Mouse (Mus musculus) heart, adult 18-20 months (tissue): Measurements from ENCODE around the gene Btbd11. TPM values are rescaled to one million over a fixed set of nuclear protein-coding genes. Genes with fewer than 3 reads are reported as not detected.

Experiments
- DNase-seq, 2 experiments: peaks; one replicate each; pipeline ENCODE4 v3.0.0; 2021 to 2022; ENCODE audit warnings: mixed read lengths in 1 of 2
- total RNA-seq, 2 experiments: library from RNA; stranded (reverse); gene quantifications; 2 replicates each; pipeline ENCODE4 v1.2.3; 2021

Gene Btbd11
- total RNA-seq, 2 experiments from 2014 or later: 3.2 to 4.8 TPM

DNA sequence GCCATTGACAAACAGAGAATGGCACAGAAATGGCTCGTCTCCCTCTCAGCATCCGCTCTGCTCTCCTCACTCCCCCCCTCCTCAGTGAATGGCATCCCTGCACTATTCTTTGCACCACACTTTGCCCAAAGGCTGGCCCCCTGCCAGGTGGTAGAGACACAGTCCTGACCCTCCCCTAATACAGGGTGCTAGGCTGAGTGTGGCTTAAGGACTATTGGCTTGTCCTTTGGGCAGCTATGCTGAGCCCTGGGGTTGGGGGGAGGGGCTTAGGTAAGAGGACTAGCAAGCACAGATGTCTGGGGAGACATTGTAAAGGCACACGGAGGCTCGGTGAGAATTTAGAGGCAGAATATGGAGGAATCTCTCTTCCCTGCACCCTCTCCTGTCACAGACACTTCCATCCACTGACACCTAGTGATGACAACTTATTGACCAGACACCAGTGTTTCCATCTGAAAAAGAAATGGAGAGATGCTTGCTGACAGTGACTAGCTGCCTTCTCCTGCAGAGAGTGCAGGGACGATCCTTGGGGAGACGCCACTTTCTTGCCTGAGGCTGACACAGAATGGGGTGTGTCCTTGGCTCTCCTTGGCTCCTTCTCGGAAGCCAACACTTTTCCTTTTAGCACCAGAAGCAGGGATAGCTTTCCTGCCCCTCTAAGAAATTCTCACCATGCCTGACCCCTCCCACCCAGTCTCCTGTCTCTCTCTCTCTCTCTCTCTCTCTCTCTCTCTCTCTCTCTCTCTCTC is 138.8 kb downstream of the Btbd11 start:
- no peak for DNase-seq

- no peak for DNase-seq
These were observed 140.0 kb downstream of the Btbd11 start for GRCm38 (mm10) chr10:85526657-85527056.

GRCm38 (mm10) chr10:85527722-85528121 is 141.1 kb downstream of the Btbd11 start:
- DNase-seq: no peak

- DNase-seq: no peak
These were observed 146.6 kb downstream of the Btbd11 start for GRCm38 (mm10) chr10:85533192-85533710.

DNA sequence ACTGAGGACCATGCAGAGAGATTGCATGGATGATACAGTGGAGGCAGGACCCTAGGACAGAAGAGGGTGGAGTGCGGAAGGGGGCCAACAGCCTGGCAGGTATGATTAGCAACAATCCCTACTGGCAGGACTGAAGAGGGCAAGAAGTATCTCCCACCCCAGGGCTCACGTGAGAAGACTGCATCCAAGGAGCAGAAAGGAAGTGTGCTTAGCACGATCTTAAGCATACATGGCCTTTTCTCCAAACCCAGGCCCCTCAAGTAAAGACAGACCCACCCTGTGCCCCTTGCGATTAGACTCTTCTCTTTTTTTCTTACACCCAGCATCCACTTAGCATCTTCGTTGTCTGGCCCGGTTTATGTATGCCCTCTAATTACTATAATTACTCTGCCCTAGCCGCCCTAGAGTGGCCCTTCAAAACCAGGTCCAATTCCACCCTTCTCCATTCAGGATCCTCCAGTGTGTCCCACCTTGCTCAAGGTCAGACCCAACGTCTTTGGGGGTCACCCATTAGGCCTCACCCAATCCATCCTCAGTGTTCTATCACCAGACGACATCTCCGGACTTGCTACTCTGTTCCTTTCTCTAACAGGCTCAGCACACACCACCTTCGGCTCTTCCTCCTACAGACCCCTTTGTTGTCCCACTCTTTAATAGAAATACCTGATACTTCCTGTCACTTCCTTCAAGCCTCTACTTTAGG is 151.6 kb downstream of the Btbd11 start:
- no peak for DNase-seq

- DNase-seq: no peak
These were observed 153.0 kb downstream of the Btbd11 start for GRCm38 (mm10) chr10:85539510-85540120.

DNA sequence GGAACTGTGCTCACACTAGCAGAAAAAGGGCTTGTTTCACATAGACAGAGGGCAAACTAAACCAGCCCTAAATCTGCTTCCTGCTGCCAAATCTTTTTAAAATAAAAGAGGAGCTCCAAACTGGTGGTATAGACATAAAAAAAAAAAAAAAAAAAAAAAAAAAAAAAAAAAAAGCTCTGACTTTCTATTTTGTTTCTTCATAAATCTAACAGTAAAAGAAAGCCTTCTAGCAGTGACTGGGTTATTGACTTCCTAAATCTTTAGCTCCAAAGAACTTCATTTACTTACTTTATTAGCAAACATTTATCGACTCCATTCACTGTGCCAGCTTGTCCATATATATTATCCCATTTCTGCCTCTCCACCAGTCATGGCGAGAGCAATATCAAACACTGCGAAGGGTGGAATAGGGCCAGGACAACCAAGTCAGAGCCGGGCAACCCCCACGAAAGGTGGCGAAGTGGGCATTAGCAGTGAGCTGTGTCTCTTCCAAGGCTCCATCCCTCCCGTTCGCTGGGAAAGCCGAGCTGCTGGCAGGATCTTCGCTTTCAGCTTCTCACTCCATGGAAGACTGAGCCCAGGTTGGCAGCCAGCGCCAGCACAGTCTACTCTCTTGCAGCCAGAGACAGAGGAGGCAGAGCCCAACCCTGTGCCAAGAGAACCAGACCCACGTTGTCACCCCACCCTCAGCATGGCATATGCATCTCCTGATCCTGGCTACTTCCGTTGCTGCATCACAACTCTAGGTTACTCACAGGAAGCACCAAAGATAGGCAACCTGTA is 153.9 kb downstream of the Btbd11 start:
- DNase-seq: no peak

- no peak for DNase-seq
These were observed 154.9 kb downstream of the Btbd11 start for GRCm38 (mm10) chr10:85541481-85541880.

- no peak for DNase-seq
These were observed 155.4 kb downstream of the Btbd11 start for GRCm38 (mm10) chr10:85541892-85542630.

GRCm38 (mm10) chr10:85543281-85543680 is 156.7 kb downstream of the Btbd11 start:
- no peak for DNase-seq

- DNase-seq: no peak
These were observed 158.4 kb downstream of the Btbd11 start for GRCm38 (mm10) chr10:85544991-85545390.

GRCm38 (mm10) chr10:85555193-85555592 is 168.6 kb downstream of the Btbd11 start:
- DNase-seq: no peak

GRCm38 (mm10) chr10:85561418-85561817 is 174.8 kb downstream of the Btbd11 start:
- DNase-seq: no peak

DNA sequence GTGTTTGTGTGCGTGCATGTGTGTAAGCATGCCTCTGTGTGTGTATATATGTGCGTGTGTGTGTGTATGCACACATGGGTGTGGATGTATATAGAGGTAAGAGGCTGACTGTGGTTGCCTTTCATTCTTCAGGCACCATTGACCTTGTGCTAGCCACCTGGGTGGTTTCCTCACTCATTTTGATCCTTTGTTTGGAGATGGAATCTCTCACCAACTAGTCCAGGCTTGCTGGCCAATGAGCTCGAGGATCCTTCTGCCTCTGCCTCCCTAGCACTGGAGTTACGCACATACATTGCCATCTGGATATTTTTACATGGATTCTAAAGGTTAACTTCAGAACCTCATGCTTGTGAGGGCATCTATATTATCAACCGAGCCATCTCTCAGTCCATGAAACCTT is 184.8 kb downstream of the Btbd11 start:
- DNase-seq: no peak

DNA sequence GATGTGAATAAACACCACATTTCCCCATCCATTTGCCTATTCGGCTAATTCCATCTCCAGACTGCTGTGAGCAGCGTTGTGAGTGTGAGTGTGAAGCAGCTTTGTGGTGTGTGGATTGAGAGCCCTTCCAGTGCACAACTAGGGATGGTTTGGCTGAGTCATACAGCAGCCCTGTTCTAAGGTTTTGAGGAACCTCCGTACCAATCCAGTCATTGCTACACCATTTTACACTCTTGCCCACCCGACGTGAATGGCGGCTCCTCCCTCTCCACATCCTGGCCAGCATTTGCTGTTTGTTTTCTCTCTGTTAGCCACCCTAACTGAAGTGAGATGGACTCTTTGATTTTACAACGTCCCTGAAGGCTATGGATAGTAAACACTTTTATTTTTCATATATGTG is 186.0 kb downstream of the Btbd11 start:
- no peak for DNase-seq

DNA sequence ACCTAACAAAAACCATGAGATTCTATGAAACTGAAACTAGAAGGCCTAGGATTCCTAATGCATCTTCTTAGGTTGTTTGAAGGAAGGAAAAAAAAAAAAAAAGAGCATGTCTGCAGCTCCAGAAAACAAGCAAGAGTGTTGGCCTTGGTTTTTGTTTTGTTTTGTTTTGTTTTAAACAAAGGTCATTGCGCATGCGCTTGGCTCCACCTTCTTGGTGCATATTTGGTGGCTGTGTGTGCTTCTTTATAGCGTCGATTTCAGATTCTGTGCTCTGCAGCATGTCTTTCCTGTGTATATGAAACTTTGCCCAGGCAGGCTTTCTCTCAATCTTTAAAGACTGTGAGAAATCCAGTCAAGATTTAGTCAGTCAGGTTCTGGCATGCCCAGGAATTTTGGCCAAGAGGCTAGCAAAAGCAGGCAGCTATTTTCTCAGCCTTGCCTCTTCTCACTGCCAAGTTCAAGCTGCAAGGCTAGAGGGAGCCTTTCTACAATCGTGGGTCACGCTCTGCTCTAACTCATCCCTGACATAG is 191.3 kb downstream of the Btbd11 start:
- DNase-seq: no peak

DNA sequence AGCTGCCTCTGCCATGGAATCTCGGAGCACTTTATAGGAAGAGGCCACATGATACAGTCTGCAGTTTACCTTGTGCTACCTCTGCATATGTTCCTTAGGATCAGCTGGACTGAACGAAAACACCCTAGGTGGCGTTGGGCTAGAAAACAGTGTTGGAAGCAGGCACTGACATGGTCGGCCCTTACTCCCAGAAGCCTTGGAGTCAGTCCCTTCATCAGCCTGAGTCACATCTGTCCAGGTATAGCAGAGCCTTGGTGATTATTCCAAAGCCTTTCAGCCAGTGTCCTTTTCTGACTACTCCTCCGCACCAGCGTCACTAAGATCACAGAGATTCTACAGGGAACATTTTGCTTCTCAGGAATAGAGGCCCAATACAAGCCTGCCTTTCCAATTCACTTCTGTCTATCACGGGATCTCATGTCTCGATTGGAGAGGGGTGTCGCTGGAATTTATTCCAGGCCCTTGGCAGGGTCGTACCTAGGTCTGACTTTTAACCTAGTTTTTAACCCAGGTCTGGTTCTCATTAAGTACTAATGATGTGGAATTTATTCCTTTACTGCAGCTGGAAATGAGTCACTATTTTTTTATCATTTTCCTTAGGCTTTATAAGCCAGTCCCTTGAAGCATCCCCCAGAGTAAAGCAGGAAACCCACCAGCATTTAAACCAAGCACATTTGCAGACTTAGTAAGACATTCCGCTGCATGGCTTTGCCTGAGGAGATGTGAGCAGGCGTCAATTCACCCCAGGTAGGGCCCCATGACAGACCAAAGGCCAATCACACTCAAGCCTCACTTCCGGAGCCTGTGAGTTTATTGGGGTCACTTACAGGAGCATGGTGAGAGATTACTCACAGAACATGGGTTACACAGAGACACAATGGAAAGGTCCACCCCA is 192.2 kb downstream of the Btbd11 start:
- no peak for DNase-seq

- DNase-seq: no peak
These were observed 201.1 kb downstream of the Btbd11 start for GRCm38 (mm10) chr10:85587758-85588157.

- DNase-seq: no peak
These were observed 203.4 kb downstream of the Btbd11 start for GRCm38 (mm10) chr10:85590043-85590442.

DNA sequence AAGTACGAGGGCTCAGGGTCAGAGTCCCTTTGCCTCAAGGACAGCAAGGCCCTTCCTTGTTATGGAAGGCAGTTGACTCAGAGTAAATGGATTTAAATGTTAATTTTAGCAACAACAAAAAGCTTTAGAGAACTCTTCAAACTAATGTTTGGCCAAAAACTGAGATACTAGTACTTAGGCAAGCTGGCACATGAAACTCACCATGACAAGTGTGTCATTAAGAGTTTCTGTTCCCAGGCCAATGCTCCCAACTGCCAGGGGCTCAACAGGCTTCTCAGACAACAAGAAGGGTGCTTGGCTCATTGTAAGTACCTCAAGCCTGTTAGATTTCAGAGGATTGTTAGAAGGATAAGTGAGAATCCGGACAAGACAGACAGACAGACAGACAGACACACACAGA is 204.7 kb downstream of the Btbd11 start:
- DNase-seq: no peak
